Mouse (Mus musculus) cerebellum, adult 8-10 months (tissue): ENCODE data around the gene Gria2.

Experiments
- DNase-seq: peaks from one replicate; pipeline ENCODE4 v3.0.0; 2022

Gene Gria2

GRCm38 (mm10) chr3:80802596-80803081 lies at the start of gene Gria2:
TSS of gene Gria2 (minus strand) at chr3:80802835.
- peak; percentile 87 for DNase-seq

- DNase-seq = no peak
These were observed 48.3 kb upstream of the Gria2 start for GRCm38 (mm10) chr3:80850947-80851346.

GRCm38 (mm10) chr3:80845634-80846033 lies 43.0 kb upstream of the Gria2 start:
- DNase-seq = no peak

GRCm38 (mm10) chr3:80839845-80840244 lies 37.2 kb upstream of the Gria2 start:
- DNase-seq = no peak

GRCm38 (mm10) chr3:80837583-80837982 lies 34.9 kb upstream of the Gria2 start:
- no peak for DNase-seq

GRCm38 (mm10) chr3:80823975-80824374 lies 21.3 kb upstream of the Gria2 start:
- DNase-seq = no peak

- no peak for DNase-seq
These were observed 16.0 kb upstream of the Gria2 start for GRCm38 (mm10) chr3:80818619-80819018.

GRCm38 (mm10) chr3:80813734-80814133 lies 11.1 kb upstream of the Gria2 start:
- DNase-seq = no peak

- no peak for DNase-seq
These were observed 9.6 kb upstream of the Gria2 start for GRCm38 (mm10) chr3:80812237-80812636.

- peak; percentile 36 for DNase-seq
These were observed 2.7 kb upstream of the Gria2 start for GRCm38 (mm10) chr3:80805327-80805726.

GRCm38 (mm10) chr3:80803811-80804210 lies 1.2 kb upstream of the Gria2 start:
- peak; percentile 10 for DNase-seq

- no peak for DNase-seq
These were observed 576 bp upstream of the Gria2 start for GRCm38 (mm10) chr3:80803211-80803610.

GRCm38 (mm10) chr3:80801827-80802310 lies 766 bp downstream of the Gria2 start:
- peak; percentile 9 for DNase-seq

- DNase-seq = peak; percentile 79
These were observed 1.4 kb downstream of the Gria2 start for GRCm38 (mm10) chr3:80800995-80801826.

GRCm38 (mm10) chr3:80800299-80800994 lies 2.2 kb downstream of the Gria2 start:
- peak; percentile 59 for DNase-seq

- DNase-seq = no peak
These were observed 4.7 kb downstream of the Gria2 start for GRCm38 (mm10) chr3:80797935-80798334.

GRCm38 (mm10) chr3:80796764-80797163 lies 5.9 kb downstream of the Gria2 start:
- DNase-seq = no peak

GRCm38 (mm10) chr3:80795284-80795683 lies 7.4 kb downstream of the Gria2 start:
- no peak for DNase-seq

- DNase-seq = no peak
These were observed 15.4 kb downstream of the Gria2 start for GRCm38 (mm10) chr3:80787116-80787744.

GRCm38 (mm10) chr3:80781144-80781530 lies 21.5 kb downstream of the Gria2 start:
- no peak for DNase-seq

- no peak for DNase-seq
These were observed 22.1 kb downstream of the Gria2 start for GRCm38 (mm10) chr3:80780383-80781143.

GRCm38 (mm10) chr3:80776628-80777027 lies 26.0 kb downstream of the Gria2 start:
- no peak for DNase-seq

- DNase-seq = no peak
These were observed 26.7 kb downstream of the Gria2 start for GRCm38 (mm10) chr3:80775971-80776370.
